Mouse (Mus musculus): ENCODE results near the gene Aamp. TPM values are rescaled to one million over a fixed set of nuclear protein-coding genes. Genes with fewer than 3 reads are reported as not detected.

The Aamp gene
- polyA plus RNA-seq, 1 experiment from 2014 or later = 261 TPM

- Histone ChIP-seq H3K27me3 (no peaks in the 10 kb centered on the region), H3K27ac (no peak overlapping the region), H3K9ac (no peak overlapping the region), H3K4me3 (no peak overlapping the region), H3K36me3 (peaks cover 39% of the 10 kb centered on the region), H3K9me3 (no peaks in the 10 kb centered on the region), H3K4me2 (no peak overlapping the region), H3K4me1 (peaks cover 16% of the 10 kb centered on the region)
- ATAC-seq (ENCODE audit: borderline replicate concordance, extremely low read depth, low FRiP score, low TSS enrichment) = no peak
- WGBS = 55% methylated on average over 8 of the region's 8 CpGs
Measured at GRCm38 (mm10) chr1:74277883-74278537, 6.5 kb downstream of the Aamp start.

- Histone ChIP-seq H3K4me2 (no peak overlapping the region), H3K27ac (no peak overlapping the region), H3K4me3 (no peak overlapping the region), H3K9ac (no peak overlapping the region), H3K36me3 (peaks cover 30% of the 10 kb centered on the region), H3K27me3 (no peaks in the 10 kb centered on the region), H3K4me1 (peaks cover 11% of the 10 kb centered on the region), H3K9me3 (no peaks in the 10 kb centered on the region)
- no peak for ATAC-seq (ENCODE audit: borderline replicate concordance, extremely low read depth, low FRiP score, low TSS enrichment)
- WGBS = 60% methylated on average over 6 of the region's 6 CpGs
Measured at GRCm38 (mm10) chr1:74277041-74277440, 7.5 kb downstream of the Aamp start.

GRCm38 (mm10) chr1:74275015-74275414 is 9.5 kb downstream of the Aamp start:
- Histone ChIP-seq H3K4me3 (no peak overlapping the region), H3K36me3 (peaks cover 10% of the 10 kb centered on the region), H3K4me1 (peaks cover 11% of the 10 kb centered on the region), H3K4me2 (peak overlapping the region; percentile 17; the same call in 1 of the 2 replicates), H3K27me3 (no peaks in the 10 kb centered on the region), H3K27ac (peak overlapping the region; percentile 58), H3K9me3 (no peaks in the 10 kb centered on the region), H3K9ac (no peak overlapping the region)
- WGBS = 26% methylated on average over 9 of the region's 9 CpGs
- peak; percentile 58 for ATAC-seq (ENCODE audit: borderline replicate concordance, extremely low read depth, low FRiP score, low TSS enrichment)

GRCm38 (mm10) chr1:74271659-74272058 is 12.9 kb downstream of the Aamp start:
- H3K9me3 ChIP-seq = no peaks in the 10 kb centered on the region
- ATAC-seq (ENCODE audit: borderline replicate concordance, extremely low read depth, low FRiP score, low TSS enrichment) = no peak
- no peaks in the 10 kb centered on the region for H3K27me3 ChIP-seq
- no peak overlapping the region for H3K4me2 ChIP-seq
- no peak overlapping the region for H3K4me3 ChIP-seq
- H3K36me3 ChIP-seq = peaks cover 25% of the 10 kb centered on the region
- no peak overlapping the region for H3K27ac ChIP-seq
- 55% methylated on average over 4 of the region's 4 CpGs for WGBS
- H3K4me1 ChIP-seq = peaks cover 11% of the 10 kb centered on the region
- H3K9ac ChIP-seq = no peak overlapping the region

- Histone ChIP-seq H3K4me1 (no peaks in the 10 kb centered on the region), H3K27ac (no peak overlapping the region), H3K9ac (no peak overlapping the region), H3K9me3 (no peaks in the 10 kb centered on the region), H3K4me3 (no peak overlapping the region), H3K36me3 (peaks cover 54% of the 10 kb centered on the region), H3K27me3 (no peaks in the 10 kb centered on the region), H3K4me2 (no peak overlapping the region)
- no peak for ATAC-seq (ENCODE audit: borderline replicate concordance, extremely low read depth, low FRiP score, low TSS enrichment)
- WGBS = 76% methylated on average over 8 of the region's 8 CpGs
Measured at GRCm38 (mm10) chr1:74268750-74269149, 15.8 kb downstream of the Aamp start.

GRCm38 (mm10) chr1:74262510-74262909 is 22.0 kb downstream of the Aamp start:
- H3K4me1 ChIP-seq = no peaks in the 10 kb centered on the region
- H3K9ac ChIP-seq = no peak overlapping the region
- no peak overlapping the region for H3K4me2 ChIP-seq
- no peak for ATAC-seq (ENCODE audit: borderline replicate concordance, extremely low read depth, low FRiP score, low TSS enrichment)
- H3K4me3 ChIP-seq = no peak overlapping the region
- no peaks in the 10 kb centered on the region for H3K27me3 ChIP-seq
- H3K36me3 ChIP-seq = peaks cover 90% of the 10 kb centered on the region
- no peaks in the 10 kb centered on the region for H3K9me3 ChIP-seq
- no peak overlapping the region for H3K27ac ChIP-seq
- WGBS = 80% methylated on average over 6 of the region's 6 CpGs

GRCm38 (mm10) chr1:74256782-74257181 is 27.8 kb downstream of the Aamp start:
- no peaks in the 10 kb centered on the region for H3K27me3 ChIP-seq
- H3K36me3 ChIP-seq = peaks cover 84% of the 10 kb centered on the region
- no peaks in the 10 kb centered on the region for H3K4me1 ChIP-seq
- no peak overlapping the region for H3K9ac ChIP-seq
- no peak overlapping the region for H3K27ac ChIP-seq
- no peak overlapping the region for H3K4me3 ChIP-seq
- ATAC-seq (ENCODE audit: borderline replicate concordance, extremely low read depth, low FRiP score, low TSS enrichment) = no peak
- H3K9me3 ChIP-seq = no peaks in the 10 kb centered on the region
- 77% methylated on average over 4 of the region's 4 CpGs for WGBS
- no peak overlapping the region for H3K4me2 ChIP-seq

GRCm38 (mm10) chr1:74255704-74256345 is 28.7 kb downstream of the Aamp start:
- Histone ChIP-seq H3K9ac (no peak overlapping the region), H3K4me2 (no peak overlapping the region), H3K4me1 (no peaks in the 10 kb centered on the region), H3K27ac (no peak overlapping the region), H3K9me3 (no peaks in the 10 kb centered on the region), H3K27me3 (no peaks in the 10 kb centered on the region), H3K36me3 (peaks cover 87% of the 10 kb centered on the region), H3K4me3 (no peak overlapping the region)
- ATAC-seq (ENCODE audit: borderline replicate concordance, extremely low read depth, low FRiP score, low TSS enrichment) = no peak
- WGBS = 93% methylated on average over 8 of the region's 8 CpGs

- H3K9me3 ChIP-seq = no peaks in the 10 kb centered on the region
- no peak overlapping the region for H3K9ac ChIP-seq
- H3K36me3 ChIP-seq = peaks cover 64% of the 10 kb centered on the region
- no peak overlapping the region for H3K27ac ChIP-seq
- no peaks in the 10 kb centered on the region for H3K27me3 ChIP-seq
- H3K4me1 ChIP-seq = peaks cover 6% of the 10 kb centered on the region; the same call in 1 of the 2 replicates
- 83% methylated on average over 4 of the region's 4 CpGs for WGBS
- no peak for ATAC-seq (ENCODE audit: borderline replicate concordance, extremely low read depth, low FRiP score, low TSS enrichment)
- H3K4me3 ChIP-seq = no peak overlapping the region
- H3K4me2 ChIP-seq = no peak overlapping the region
Measured at GRCm38 (mm10) chr1:74250096-74250495, 34.4 kb downstream of the Aamp start.

GRCm38 (mm10) chr1:74249331-74249980 is 35.1 kb downstream of the Aamp start:
- H3K9me3 ChIP-seq = no peaks in the 10 kb centered on the region
- H3K4me1 ChIP-seq = peaks cover 6% of the 10 kb centered on the region; the same call in 1 of the 2 replicates
- no peak overlapping the region for H3K9ac ChIP-seq
- H3K27me3 ChIP-seq = no peaks in the 10 kb centered on the region
- no peak overlapping the region for H3K4me3 ChIP-seq
- 66% methylated on average over 5 of the region's 5 CpGs for WGBS
- peaks cover 59% of the 10 kb centered on the region for H3K36me3 ChIP-seq
- H3K4me2 ChIP-seq = no peak overlapping the region
- no peak for ATAC-seq (ENCODE audit: borderline replicate concordance, extremely low read depth, low FRiP score, low TSS enrichment)
- peak overlapping the region; percentile 52 for H3K27ac ChIP-seq

GRCm38 (mm10) chr1:74248799-74249198 is 35.7 kb downstream of the Aamp start:
- WGBS = 48% methylated on average over 1 of the region's 1 CpGs
- H3K27me3 ChIP-seq = no peaks in the 10 kb centered on the region
- no peak; the same call in 1 of the 2 replicates for ATAC-seq (ENCODE audit: borderline replicate concordance, extremely low read depth, low FRiP score, low TSS enrichment)

GRCm38 (mm10) chr1:74245525-74245924 is 39.0 kb downstream of the Aamp start:
- peaks cover 29% of the 10 kb centered on the region for H3K36me3 ChIP-seq
- H3K9ac ChIP-seq = no peak overlapping the region
- H3K4me1 ChIP-seq = peaks cover 12% of the 10 kb centered on the region
- ATAC-seq (ENCODE audit: borderline replicate concordance, extremely low read depth, low FRiP score, low TSS enrichment) = no peak
- no peaks in the 10 kb centered on the region for H3K9me3 ChIP-seq
- H3K27me3 ChIP-seq = no peaks in the 10 kb centered on the region
- no peak overlapping the region for H3K4me3 ChIP-seq
- H3K27ac ChIP-seq = no peak overlapping the region
- 75% methylated on average over 2 of the region's 2 CpGs for WGBS
- H3K4me2 ChIP-seq = no peak overlapping the region

More at GRCm38 (mm10) chr1:74248799-74249198, 35.7 kb downstream of the Aamp start:
- Histone ChIP-seq H3K4me3 (no peak overlapping the region), H3K9me3 (no peaks in the 10 kb centered on the region), H3K27ac (peak overlapping the region; percentile 52), H3K4me2 (no peak overlapping the region), H3K4me1 (peaks cover 6% of the 10 kb centered on the region; the same call in 1 of the 2 replicates), H3K36me3 (peaks cover 58% of the 10 kb centered on the region), H3K9ac (no peak overlapping the region)
